Mouse (Mus musculus): Measurements from ENCODE around the gene Ip6k1. TPM values are rescaled to one million over a fixed set of nuclear protein-coding genes. Genes with fewer than 3 reads are reported as not detected.

Ip6k1 gene
- 43.7 and 46.3 TPM in 2 replicates for polyA plus RNA-seq (2015; fragmentation: Nextera tagmentation; extraction: Ambion mirVana)

GRCm38 (mm10) chr9:108001922-108002770 is at the start of gene Ip6k1:
TSS of gene Ip6k1 (plus strand) at chr9:108002501.

GRCm38 (mm10) chr9:107975399-107976386 is 26.6 kb upstream of the Ip6k1 start, which contains the start of gene Uba7:
TSS of gene Uba7 (plus strand) at chr9:107975505.

DNA sequence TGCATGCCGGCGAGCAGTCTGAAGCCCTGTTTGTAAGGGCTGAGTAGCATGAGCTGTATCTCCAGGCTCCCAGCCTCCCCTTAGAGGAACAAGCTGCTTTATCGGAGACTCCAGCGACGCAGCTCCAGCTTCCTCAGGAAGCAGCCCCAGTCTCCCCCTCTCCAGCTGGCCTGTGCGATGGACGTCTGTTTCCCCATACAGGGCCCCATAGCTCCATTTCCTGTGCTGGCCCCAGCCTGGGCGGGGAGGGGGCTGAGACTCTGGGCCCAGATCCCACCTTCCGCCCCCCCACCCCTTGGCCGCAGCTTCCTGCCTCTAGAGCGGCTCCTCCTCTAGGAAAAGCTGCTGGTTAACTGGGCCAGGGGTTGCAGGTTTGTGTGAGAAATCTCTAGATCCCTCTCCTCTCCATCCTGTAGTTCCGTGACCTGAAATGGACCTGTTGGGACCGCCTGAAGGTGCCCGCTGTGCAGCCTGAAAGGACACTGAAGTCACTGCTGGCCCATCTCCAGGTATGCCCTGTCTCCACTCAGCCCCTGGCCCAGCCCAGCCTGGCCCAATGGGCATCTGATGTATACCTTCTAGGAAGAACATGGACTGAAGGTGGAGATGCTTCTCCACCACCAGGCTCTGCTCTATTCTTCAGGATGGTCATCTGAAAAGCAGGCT is 19.5 kb upstream of the Ip6k1 start, which contains the start of gene Gm20661:
Gene Gm20661, plus strand, starts transcription at position 378 of the 666 bp plus-strand sequence.

DNA sequence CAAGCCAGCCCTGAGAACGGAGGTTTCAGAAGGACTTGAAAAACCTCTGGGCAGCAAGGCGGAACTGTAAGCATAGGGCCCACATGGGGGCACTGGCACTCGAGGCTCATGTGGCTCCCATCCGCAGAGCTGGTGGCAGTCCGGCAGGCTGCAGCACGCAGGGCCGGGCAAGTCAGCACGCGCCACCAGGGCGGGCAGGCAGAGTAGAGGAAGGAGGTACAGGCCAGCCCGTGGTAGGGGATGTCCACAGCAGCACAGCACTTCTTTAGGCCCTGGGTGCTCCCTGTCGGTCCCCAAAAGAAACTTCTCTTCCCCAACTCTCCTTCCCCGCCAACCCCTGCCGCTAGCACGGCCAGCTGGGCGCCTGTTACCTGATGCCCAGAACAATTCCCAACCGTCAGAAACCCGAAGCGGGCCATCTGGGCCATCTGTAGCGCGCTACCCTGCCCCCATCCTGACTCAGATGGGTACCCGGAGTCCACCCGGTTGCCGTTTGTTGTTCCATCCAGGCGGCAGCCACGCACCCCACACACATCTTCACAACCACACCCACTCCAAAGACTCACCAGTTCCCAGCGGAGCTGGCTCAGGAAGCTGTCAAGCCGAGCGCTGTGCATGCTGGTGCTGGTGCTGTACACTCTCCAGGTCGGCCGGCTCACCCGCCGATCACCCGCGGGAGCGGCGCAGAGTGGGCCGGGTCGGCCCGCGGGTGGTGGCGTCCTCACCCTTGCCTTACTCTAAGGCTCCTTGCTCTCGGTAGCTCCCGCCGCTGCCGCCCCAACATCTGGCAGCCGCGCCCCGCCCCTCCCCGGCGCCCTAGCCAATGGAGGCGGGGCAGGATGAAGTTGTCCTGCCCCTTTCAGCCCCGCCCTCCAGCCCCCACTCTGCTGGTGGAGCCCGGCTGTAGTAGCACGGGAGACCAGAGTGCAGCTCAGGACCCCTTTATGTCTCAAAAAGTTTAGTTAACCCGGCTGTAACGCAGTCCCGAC is 16.9 kb upstream of the Ip6k1 start, which contains the start of gene Inka1:
Gene Inka1, minus strand, starts transcription at position 749 of the 989 bp plus-strand sequence.

DNA sequence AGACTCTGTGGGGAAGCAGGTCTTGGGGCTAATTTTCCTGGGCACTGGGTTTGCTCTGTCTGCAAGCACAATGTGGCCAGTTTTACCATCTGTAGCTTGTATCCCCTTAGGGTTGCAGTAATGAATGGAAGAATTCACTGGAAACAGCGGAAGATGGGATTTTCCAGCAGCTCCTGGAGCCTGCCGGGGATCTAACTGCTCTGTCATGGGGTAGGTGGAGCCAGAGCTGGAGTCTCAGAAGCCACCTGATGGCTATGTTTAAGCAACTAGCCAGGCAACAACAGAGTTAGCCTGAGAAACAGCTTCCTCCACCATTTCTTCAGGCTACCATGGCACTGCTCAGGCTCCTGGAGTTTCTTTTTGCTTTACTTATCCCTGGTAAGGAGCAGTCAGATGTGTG is 10.1 kb upstream of the Ip6k1 start, which contains the start of gene Cdhr4:
Gene Cdhr4, plus strand, starts transcription at position 301 of the 400 bp plus-strand sequence.

DNA sequence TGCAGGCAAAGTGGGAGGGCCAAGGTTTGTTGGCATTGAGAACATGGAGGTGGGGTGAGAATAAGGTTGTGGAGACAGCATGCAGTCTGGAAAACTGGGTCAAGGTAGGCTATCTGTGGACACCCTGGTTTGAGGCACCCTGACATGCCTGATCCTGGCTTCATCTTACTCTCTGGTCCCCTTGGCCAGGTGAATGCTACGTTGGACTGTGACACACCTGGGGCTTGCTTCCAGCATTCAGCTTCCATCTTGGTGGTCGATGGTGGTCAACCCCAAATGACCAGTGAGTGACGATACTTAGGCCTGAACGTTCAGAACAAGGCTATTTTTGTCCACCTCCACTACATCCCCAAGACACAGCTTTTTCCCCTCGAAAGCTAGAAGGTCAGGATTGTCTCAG is 6.3 kb upstream of the Ip6k1 start, which contains the start of gene Gm20662:
Gene Gm20662, plus strand, starts transcription at position 301 of the 400 bp plus-strand sequence.

GRCm38 (mm10) chr9:108049016-108049455 is 46.7 kb downstream of the Ip6k1 start, which contains the start of gene Gmppb:
TSS of gene Gmppb (plus strand) at chr9:108049242.

GRCm38 (mm10) chr9:108052885-108053664 is 50.8 kb downstream of the Ip6k1 start, which contains the start of gene Amigo3:
TSS of gene Amigo3 (plus strand) at chr9:108053159.

GRCm38 (mm10) chr9:108080168-108080567 is 77.9 kb downstream of the Ip6k1 start, which contains the start of gene Mst1:
TSS of gene Mst1 (plus strand) at chr9:108080436.

GRCm38 (mm10) chr9:108082988-108083431 is 80.7 kb downstream of the Ip6k1 start, which contains the start of gene Rnf123:
TSS of gene Rnf123 (minus strand) at chr9:108083346.

GRCm38 (mm10) chr9:108094184-108094941 is 92.1 kb downstream of the Ip6k1 start, which contains the start of gene Apeh:
TSS of gene Apeh (minus strand) at chr9:108094606.

Other genes starting within 250 kb of the Ip6k1 start
- gene Rbm5, start 231.5 kb upstream of the Ip6k1 start, polyA plus RNA-seq (2015; fragmentation: Nextera tagmentation; extraction: Ambion mirVana): 86.8 and 98.0 TPM in 2 replicates
- 37.4 and 39.2 TPM in 2 replicates for gene Rbm6, start 129.3 kb upstream of the Ip6k1 start, polyA plus RNA-seq (2015; fragmentation: Nextera tagmentation; extraction: Ambion mirVana)
- 5.0 and 5.7 TPM in 2 replicates for gene Mon1a, start 114.3 kb upstream of the Ip6k1 start, polyA plus RNA-seq (2015; fragmentation: Nextera tagmentation; extraction: Ambion mirVana)
- 2.1 and 2.4 TPM in 2 replicates for gene Mst1r, start 95.6 kb upstream of the Ip6k1 start, polyA plus RNA-seq (2015; fragmentation: Nextera tagmentation; extraction: Ambion mirVana)
- not detected in 2 replicates for gene Actl11, start 74.0 kb upstream of the Ip6k1 start, polyA plus RNA-seq (2015; fragmentation: Nextera tagmentation; extraction: Ambion mirVana)
- 0.10 and 0.20 TPM in 2 replicates for gene Camkv, start 66.8 kb upstream of the Ip6k1 start, polyA plus RNA-seq (2015; fragmentation: Nextera tagmentation; extraction: Ambion mirVana)
- gene Traip, start 52.4 kb upstream of the Ip6k1 start, polyA plus RNA-seq (2015; fragmentation: Nextera tagmentation; extraction: Ambion mirVana): 18.6 and 19.2 TPM in 2 replicates
- 74.5 and 86.4 TPM in 2 replicates for gene Uba7, start 27.0 kb upstream of the Ip6k1 start, polyA plus RNA-seq (2015; fragmentation: Nextera tagmentation; extraction: Ambion mirVana)
- gene Gm20661, start 19.4 kb upstream of the Ip6k1 start, polyA plus RNA-seq (2015; fragmentation: Nextera tagmentation; extraction: Ambion mirVana): 0.77 and 1.3 TPM in 2 replicates
- gene Inka1, start 16.6 kb upstream of the Ip6k1 start, polyA plus RNA-seq (2015; fragmentation: Nextera tagmentation; extraction: Ambion mirVana): 75.4 and 77.7 TPM in 2 replicates
- gene Cdhr4, start 10.0 kb upstream of the Ip6k1 start, polyA plus RNA-seq (2015; fragmentation: Nextera tagmentation; extraction: Ambion mirVana): 2.2 and 3.8 TPM in 2 replicates
- 0.17 TPM in 1 of 2 replicates, not detected in the other for gene Gm20662, start 6.2 kb upstream of the Ip6k1 start, polyA plus RNA-seq (2015; fragmentation: Nextera tagmentation; extraction: Ambion mirVana)
- 14.6 and 15.7 TPM in 2 replicates for gene Gmppb, start 46.7 kb downstream of the Ip6k1 start, polyA plus RNA-seq (2015; fragmentation: Nextera tagmentation; extraction: Ambion mirVana)
- gene Amigo3, start 50.7 kb downstream of the Ip6k1 start, polyA plus RNA-seq (2015; fragmentation: Nextera tagmentation; extraction: Ambion mirVana): 1.9 and 2.3 TPM in 2 replicates
- gene Mst1, start 77.9 kb downstream of the Ip6k1 start, polyA plus RNA-seq (2015; fragmentation: Nextera tagmentation; extraction: Ambion mirVana): 3.4 and 4.5 TPM in 2 replicates
- gene Rnf123, start 80.8 kb downstream of the Ip6k1 start, polyA plus RNA-seq (2015; fragmentation: Nextera tagmentation; extraction: Ambion mirVana): 90.1 and 92.6 TPM in 2 replicates
- gene Apeh, start 92.1 kb downstream of the Ip6k1 start, polyA plus RNA-seq (2015; fragmentation: Nextera tagmentation; extraction: Ambion mirVana): 130 and 136 TPM in 2 replicates
- 2.9 TPM in 2 replicates for gene Bsn, start 187.9 kb downstream of the Ip6k1 start, polyA plus RNA-seq (2015; fragmentation: Nextera tagmentation; extraction: Ambion mirVana)